Mouse (Mus musculus) thymus, postnatal 4 days (tissue): Measurements from ENCODE around the gene Gpc5.

ENCODE experiments used
- DNase-seq: peaks from one replicate; pipeline ENCODE4 v3.0.0; 2021

Gpc5 gene

GRCm38 (mm10) chr14:115371131-115371530, 279.1 kb downstream of the Gpc5 start:
- peak; percentile 77 for DNase-seq

- DNase-seq, result no peak
Measured at GRCm38 (mm10) chr14:115391831-115392230, 299.8 kb downstream of the Gpc5 start.

- DNase-seq, result peak; percentile 32
Measured at GRCm38 (mm10) chr14:115392894-115393524, 301.0 kb downstream of the Gpc5 start.

GRCm38 (mm10) chr14:115406596-115406995, 314.6 kb downstream of the Gpc5 start:
- DNase-seq, result no peak

GRCm38 (mm10) chr14:115407309-115407930, 315.4 kb downstream of the Gpc5 start:
- no peak for DNase-seq

- DNase-seq, result no peak
Measured at GRCm38 (mm10) chr14:115410881-115411280, 318.9 kb downstream of the Gpc5 start.

- no peak for DNase-seq
Measured at GRCm38 (mm10) chr14:115411513-115412174, 319.6 kb downstream of the Gpc5 start.

GRCm38 (mm10) chr14:115412821-115413220, 320.8 kb downstream of the Gpc5 start:
- no peak for DNase-seq

- no peak for DNase-seq
Measured at GRCm38 (mm10) chr14:115413429-115413828, 321.4 kb downstream of the Gpc5 start.

- DNase-seq, result no peak
Measured at GRCm38 (mm10) chr14:115414545-115414944, 322.5 kb downstream of the Gpc5 start.

- DNase-seq, result no peak
Measured at GRCm38 (mm10) chr14:115431967-115432366, 340.0 kb downstream of the Gpc5 start.

- no peak for DNase-seq
Measured at GRCm38 (mm10) chr14:115432368-115432767, 340.4 kb downstream of the Gpc5 start.

- no peak for DNase-seq
Measured at GRCm38 (mm10) chr14:115436617-115437016, 344.6 kb downstream of the Gpc5 start.

- no peak for DNase-seq
Measured at GRCm38 (mm10) chr14:115444789-115445770, 353.1 kb downstream of the Gpc5 start.

- no peak for DNase-seq
Measured at GRCm38 (mm10) chr14:115450938-115451337, 358.9 kb downstream of the Gpc5 start.

GRCm38 (mm10) chr14:115467960-115468359, 375.9 kb downstream of the Gpc5 start:
- peak; percentile 39 for DNase-seq

GRCm38 (mm10) chr14:115475234-115475633, 383.2 kb downstream of the Gpc5 start:
- DNase-seq, result peak; percentile 63

- DNase-seq, result no peak
Measured at GRCm38 (mm10) chr14:115477360-115477759, 385.3 kb downstream of the Gpc5 start.

- no peak for DNase-seq
Measured at GRCm38 (mm10) chr14:115485090-115485489, 393.1 kb downstream of the Gpc5 start.

- no peak for DNase-seq
Measured at GRCm38 (mm10) chr14:115500794-115501193, 408.8 kb downstream of the Gpc5 start.

- no peak for DNase-seq
Measured at GRCm38 (mm10) chr14:115546516-115547282, 454.7 kb downstream of the Gpc5 start.

GRCm38 (mm10) chr14:115551996-115552395, 460.0 kb downstream of the Gpc5 start:
- DNase-seq, result no peak
